ENCODE assay signal across 28 mouse cellular contexts in the genomic region with DNA sequence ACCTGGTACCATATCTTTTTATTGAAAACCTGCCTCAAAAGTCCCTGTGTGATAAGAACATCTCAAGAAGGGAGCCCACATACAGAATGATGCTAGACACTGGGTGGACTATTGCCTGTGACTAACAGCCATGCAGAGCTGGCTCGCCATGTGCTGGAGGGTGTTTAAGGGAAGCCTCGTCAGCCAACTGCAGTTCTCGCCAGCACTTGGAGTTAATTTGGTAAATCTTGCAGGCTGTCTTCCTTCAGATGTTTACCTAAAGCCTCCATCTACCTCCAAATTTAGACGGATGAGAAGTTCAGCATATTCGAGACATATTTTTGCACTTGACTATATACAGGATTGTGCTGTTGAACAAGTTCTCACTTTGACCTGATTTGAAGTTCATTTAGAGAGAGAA. TPM values are rescaled to one million over a fixed set of nuclear protein-coding genes. Genes with fewer than 3 reads are reported as not detected.
DNase-seq lines count a peak whose midpoint lies in the region; ATAC-seq lines count a peak whose summit lies in the region.
"Had no signal": no experiment of that assay in that cellular context is flagged by ENCODE, and none has a peak within 500 bp of the region (broad histone marks: within the 10 kb centered on the region; RNA-seq: fewer than 3 reads in every experiment).

No protein-coding gene starts in this region.

- intact Hi-C loops in left cerebral cortex, postnatal 4 days (cut with DNase I), result no loop called here

- no peak overlapping the region for H3K4me3 ChIP-seq in forebrain, embryonic 11.5 days (ENCODE audit: low read depth, low read length)
- H3K4me3 ChIP-seq in forebrain, embryonic 10.5 days, result no peak overlapping the region
- H3K4me3 ChIP-seq in hindbrain, embryonic 13.5 days, result no peak overlapping the region
- H3K4me3 ChIP-seq: embryonic facial prominence, embryonic 12.5 days; heart, embryonic 15.5 days; hindbrain, embryonic 15.5 days; intestine, embryonic 15.5 days; limb, embryonic 15.5 days; lung, embryonic 15.5 days; megakaryocyte, embryonic 14.5 days; midbrain, embryonic 15.5 days; myocyte; neural tube, embryonic 13.5 days had no signal

- ATAC-seq in forebrain, embryonic 11.5 days (replicated peaks; ENCODE audit: low FRiP score), result no peak
- no peak for ATAC-seq in hindbrain, embryonic 13.5 days (ENCODE audit: low FRiP score)
- ATAC-seq: forebrain, embryonic 14.5 days; intestine, embryonic 15.5 days; midbrain, embryonic 15.5 days had no signal

- H3K9ac ChIP-seq in forebrain, embryonic 11.5 days (ENCODE audit: low read length), result no peak overlapping the region
- H3K9ac ChIP-seq in hindbrain, embryonic 13.5 days, result no peak overlapping the region
- H3K9ac ChIP-seq: embryonic facial prominence, embryonic 12.5 days; heart, embryonic 15.5 days; hindbrain, embryonic 15.5 days; intestine, embryonic 15.5 days; limb, embryonic 15.5 days; liver, embryonic 14.5 days; lung, embryonic 15.5 days; midbrain, embryonic 15.5 days; neural tube, embryonic 13.5 days had no signal

- H3K36me3 ChIP-seq in forebrain, embryonic 11.5 days (ENCODE audit: control insufficient read depth, insufficient read depth, low read length), result no peaks in the 10 kb centered on the region
- H3K36me3 ChIP-seq in forebrain, embryonic 10.5 days (replicated peaks), result no peaks in the 10 kb centered on the region
- H3K36me3 ChIP-seq in hindbrain, embryonic 13.5 days, result no peaks in the 10 kb centered on the region
- H3K36me3 ChIP-seq: embryonic facial prominence, embryonic 12.5 days; heart, embryonic 15.5 days; hindbrain, embryonic 15.5 days; intestine, embryonic 15.5 days; limb, embryonic 15.5 days; lung, embryonic 15.5 days; midbrain, embryonic 15.5 days; neural tube, embryonic 13.5 days had no signal

- peak; percentile 18 for DNase-seq in forebrain, embryonic 11.5 days (ENCODE audit: low spot score)
- DNase-seq in forebrain, embryonic 10.5 days (ENCODE audit: extremely low spot score, low spot score), result no peak
- DNase-seq in left cerebral cortex, adult 11 months (ENCODE audit: low spot score), result peak; percentile 61
- DNase-seq in left cerebral cortex, postnatal 4 days, result no peak
- peak; percentile 68 to 70 for DNase-seq in right cerebral cortex, adult 2 months (ENCODE audit: low spot score in 2 of 2)
- peak; percentile 92 for DNase-seq in telencephalon, adult 2 months (ENCODE audit: low read depth, low spot score)
- DNase-seq in cerebellum, postnatal 10 days, result no peak
- DNase-seq: adrenal gland, postnatal 14 days; cerebellum, adult 8-10 months; gastrocnemius, postnatal 25 days; heart, postnatal 36 days; kidney, adult 9 months; kidney, postnatal 14 days; lung, postnatal 36 days; thymus, postnatal 25 days had no signal

- 84% methylated on average over 5 of the region's 5 CpGs for WGBS in forebrain, embryonic 11.5 days
- 93% methylated on average over 5 of the region's 5 CpGs for WGBS in forebrain, embryonic 10.5 days
- WGBS in hindbrain, embryonic 13.5 days, result 94% methylated on average over 5 of the region's 5 CpGs

- H3K27ac ChIP-seq in forebrain, embryonic 11.5 days (ENCODE audit: low read depth, low read length), result no peak overlapping the region
- H3K27ac ChIP-seq in forebrain, embryonic 10.5 days, result no peak overlapping the region
- H3K27ac ChIP-seq in hindbrain, embryonic 13.5 days, result no peak overlapping the region
- H3K27ac ChIP-seq: embryonic facial prominence, embryonic 12.5 days; heart, embryonic 15.5 days; hindbrain, embryonic 15.5 days; intestine, embryonic 15.5 days; limb, embryonic 15.5 days; liver, embryonic 14.5 days; lung, embryonic 15.5 days; midbrain, embryonic 15.5 days; neural tube, embryonic 13.5 days had no signal

- no peaks in the 10 kb centered on the region for H3K27me3 ChIP-seq in forebrain, embryonic 11.5 days (ENCODE audit: control insufficient read depth, insufficient read depth, low read length)
- peaks cover 19% of the 10 kb centered on the region for H3K27me3 ChIP-seq in forebrain, embryonic 10.5 days (ENCODE audit: poor library complexity, severe bottlenecking)
- H3K27me3 ChIP-seq in hindbrain, embryonic 13.5 days, result 0 out of 2 replicates have a peak, but pooled peaks cover 11% of the 10 kb centered on the region
- H3K27me3 ChIP-seq: embryonic facial prominence, embryonic 12.5 days; heart, embryonic 15.5 days; hindbrain, embryonic 15.5 days; intestine, embryonic 15.5 days; limb, embryonic 15.5 days; lung, embryonic 15.5 days; midbrain, embryonic 15.5 days had no signal

- H3K9me3 ChIP-seq in forebrain, embryonic 11.5 days (ENCODE audit: control insufficient read depth, low read length), result no peaks in the 10 kb centered on the region
- H3K9me3 ChIP-seq in forebrain, embryonic 10.5 days, result no peaks in the 10 kb centered on the region
- no peaks in the 10 kb centered on the region for H3K9me3 ChIP-seq in hindbrain, embryonic 13.5 days
- H3K9me3 ChIP-seq: embryonic facial prominence, embryonic 12.5 days; heart, embryonic 15.5 days; hindbrain, embryonic 15.5 days; intestine, embryonic 15.5 days; limb, embryonic 15.5 days; lung, embryonic 15.5 days; midbrain, embryonic 15.5 days; neural tube, embryonic 13.5 days had no signal

- H3K4me1 ChIP-seq in forebrain, embryonic 11.5 days (replicated peaks; ENCODE audit: control insufficient read depth, insufficient read depth, low read length), result no peaks in the 10 kb centered on the region; the same call in 1 of the 2 replicates
- H3K4me1 ChIP-seq in forebrain, embryonic 10.5 days, result peaks cover 17% of the 10 kb centered on the region
- H3K4me1 ChIP-seq in hindbrain, embryonic 13.5 days (replicated peaks), result no peaks in the 10 kb centered on the region; the same call in 1 of the 2 replicates
- H3K4me1 ChIP-seq: embryonic facial prominence, embryonic 12.5 days; intestine, embryonic 15.5 days; lung, embryonic 15.5 days; megakaryocyte, embryonic 14.5 days; midbrain, embryonic 15.5 days had no signal

- H3K4me2 ChIP-seq in forebrain, embryonic 11.5 days (ENCODE audit: low read depth, low read length, severe bottlenecking), result no peak overlapping the region
- H3K4me2 ChIP-seq in hindbrain, embryonic 13.5 days, result no peak overlapping the region
- H3K4me2 ChIP-seq: embryonic facial prominence, embryonic 12.5 days; hindbrain, embryonic 15.5 days; intestine, embryonic 15.5 days; limb, embryonic 15.5 days; lung, embryonic 15.5 days; midbrain, embryonic 15.5 days; neural tube, embryonic 13.5 days had no signal

RNA-seq across cellular contexts. Expression of a gene that starts 8.3 kb away (rescaled TPM):
- 0.11 and 0.13 TPM in 2 replicates for polyA plus RNA-seq in forebrain, embryonic 11.5 days (2014; fragmentation: Nextera tagmentation; extraction: Ambion mirVana)
- 0.22 and 0.26 TPM in 2 replicates for polyA plus RNA-seq in forebrain, embryonic 10.5 days (2016; fragmentation: Nextera tagmentation; extraction: Ambion mirVana)
- total RNA-seq in left cerebral cortex, postnatal 4 days (2021), result 1 to 10 TPM; 1.6 to 2.1 TPM
- polyA plus RNA-seq in hindbrain, embryonic 13.5 days (2015; fragmentation: Nextera tagmentation; extraction: Ambion mirVana), result 0.04 and 0.09 TPM in 2 replicates

Comparison
In these comparisons a context has a peak if more than half of its experiments do, and no peak if none do; other contexts are left out.
1. DNase-seq: peak in forebrain, embryonic 11.5 days (single experiment), left cerebral cortex, adult 11 months (single experiment), right cerebral cortex, adult 2 months (2 of 2) and telencephalon, adult 2 months (single experiment); none in forebrain, embryonic 10.5 days (single experiment), left cerebral cortex, postnatal 4 days (single experiment) and cerebellum, postnatal 10 days (0 of 2).